Mouse (Mus musculus) cerebellum, adult (tissue): Measurements from ENCODE around the gene Smg5.
A peak's percentile ranks its signal among the peaks of the same experiment; 100 is the strongest.
"Not testable (repeated sequence)": the region's sequence is repeated elsewhere in the genome, so short reads cannot be mapped to it uniquely, and the experiment has no call there.

Experiments used
- ATAC-seq: cut with Nextera tagmentation; 2 replicates; pipeline ENCODE4 v1.9.2; 2017; ENCODE audit warnings: mild to moderate bottlenecking, moderate library complexity, mixed read lengths; ENCODE audit not compliant: insufficient number of reproducible peaks, low FRiP score, low TSS enrichment

The Smg5 gene

GRCm38 (mm10) chr3:88382383-88382782, 46.3 kb downstream of the Smg5 start:
- ATAC-seq: not testable (repeated sequence)

DNA sequence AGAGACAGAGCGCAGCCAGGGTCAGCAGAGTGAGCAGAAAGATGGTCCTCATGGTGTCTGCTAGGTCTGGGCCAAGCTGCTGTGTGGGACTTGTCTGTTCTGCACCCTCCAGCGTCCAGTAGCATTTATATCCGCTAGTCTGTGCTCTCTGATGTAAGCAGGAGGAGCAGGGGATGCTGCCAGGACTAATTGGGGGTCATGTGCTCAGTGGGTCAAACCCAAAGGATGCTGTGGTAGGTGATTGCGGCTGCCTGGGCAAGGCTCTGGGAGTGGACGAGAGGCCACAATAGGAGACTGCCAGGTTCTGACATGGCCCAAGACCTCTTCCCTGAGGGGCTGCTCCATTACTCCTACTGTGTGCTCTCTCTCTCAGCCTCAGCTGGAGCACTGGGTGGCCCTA, 48.3 kb downstream of the Smg5 start, which contains the start of gene Bglap:
Gene Bglap, minus strand, starts transcription at position 101 of the 400 bp plus-strand sequence.
- ATAC-seq: no peak

DNA sequence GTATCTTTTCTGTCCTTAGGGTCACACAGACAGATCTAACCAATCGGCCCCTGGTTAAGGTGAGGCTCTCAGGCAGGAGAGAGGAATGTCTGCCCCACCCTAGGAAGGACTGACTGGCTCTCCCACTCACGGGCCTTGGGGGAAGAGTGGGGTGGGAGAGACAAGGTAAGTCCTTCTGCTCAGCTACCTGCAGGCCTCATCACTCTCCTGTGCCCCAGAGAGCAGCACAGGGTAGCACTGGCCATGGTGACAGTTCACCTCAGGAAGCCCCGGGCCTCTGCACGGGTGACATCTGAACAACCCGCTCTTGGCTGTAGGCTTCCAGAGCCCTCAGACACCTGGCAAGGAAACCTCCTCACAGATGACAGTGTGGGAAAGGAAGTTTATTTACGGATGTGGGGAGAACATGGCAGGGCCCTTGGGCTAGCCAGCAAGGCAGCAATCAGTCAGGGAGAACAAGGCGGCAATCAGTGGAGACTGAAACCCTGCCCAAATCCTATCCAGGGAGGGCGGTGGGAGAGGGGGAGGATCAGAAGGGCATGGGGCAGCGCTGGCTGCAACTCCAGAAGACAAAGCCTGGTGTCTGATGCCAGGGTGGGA, 57.8 kb downstream of the Smg5 start:
- no peak for ATAC-seq

DNA sequence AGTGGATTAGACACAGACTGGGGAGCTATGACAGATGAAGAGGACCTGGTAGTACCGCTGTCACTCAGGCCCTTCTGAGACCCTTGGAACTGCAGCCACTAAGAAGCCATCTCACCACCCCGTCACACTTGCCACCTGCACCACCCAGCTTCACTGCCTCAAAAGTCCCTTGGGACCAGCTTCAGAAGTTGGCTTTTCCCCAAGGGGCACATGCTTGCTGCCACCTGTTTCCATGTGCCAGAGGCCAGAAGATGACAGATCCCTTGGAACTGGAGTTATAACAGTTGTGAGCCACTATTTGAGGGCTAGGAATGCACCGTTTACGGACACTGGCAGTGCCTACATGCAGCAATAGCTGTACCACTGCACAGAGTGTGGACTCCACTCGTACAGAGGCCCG, 59.2 kb downstream of the Smg5 start:
- ATAC-seq: no peak

- no peak for ATAC-seq
Measured at GRCm38 (mm10) chr3:88395742-88396141, 59.7 kb downstream of the Smg5 start.

- ATAC-seq: peak; percentile 84
Measured at GRCm38 (mm10) chr3:88398666-88399065, 62.6 kb downstream of the Smg5 start.

DNA sequence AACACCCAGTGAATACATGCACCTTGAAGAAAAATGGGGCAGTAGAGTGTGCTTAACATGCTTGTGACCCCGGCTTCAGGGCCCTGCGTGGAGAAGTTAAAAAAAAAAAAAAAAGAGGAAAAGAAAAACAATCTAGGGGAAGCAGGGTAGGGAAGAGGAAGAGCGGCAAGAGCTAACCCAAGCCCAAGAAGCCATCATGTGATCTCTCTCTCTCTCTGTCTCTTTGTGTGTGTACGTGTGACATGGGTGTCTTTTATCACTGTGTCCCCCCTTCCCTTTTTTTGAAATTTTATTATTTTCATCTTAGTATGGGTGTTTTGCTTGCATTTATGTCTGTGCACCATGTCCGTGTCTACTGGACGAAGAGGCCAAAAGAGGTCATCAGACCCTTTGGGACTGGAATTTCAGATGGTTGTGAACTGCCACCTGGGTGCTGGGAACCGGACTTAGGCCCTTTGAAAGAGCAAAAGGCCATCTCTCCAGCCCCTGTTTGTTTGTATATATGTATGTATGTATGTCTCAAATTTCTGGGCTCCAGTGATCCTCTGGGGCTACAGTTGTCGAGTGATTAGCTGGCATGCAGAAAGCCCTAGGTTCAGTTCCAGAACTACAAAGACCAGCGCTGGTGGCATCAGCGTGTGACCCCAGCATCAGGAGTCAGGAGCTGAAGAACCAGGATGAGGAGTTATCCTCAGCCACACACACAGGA, 67.6 kb downstream of the Smg5 start:
- ATAC-seq: no peak

- no peak for ATAC-seq
Measured at GRCm38 (mm10) chr3:88407090-88407489, 71.0 kb downstream of the Smg5 start.

DNA sequence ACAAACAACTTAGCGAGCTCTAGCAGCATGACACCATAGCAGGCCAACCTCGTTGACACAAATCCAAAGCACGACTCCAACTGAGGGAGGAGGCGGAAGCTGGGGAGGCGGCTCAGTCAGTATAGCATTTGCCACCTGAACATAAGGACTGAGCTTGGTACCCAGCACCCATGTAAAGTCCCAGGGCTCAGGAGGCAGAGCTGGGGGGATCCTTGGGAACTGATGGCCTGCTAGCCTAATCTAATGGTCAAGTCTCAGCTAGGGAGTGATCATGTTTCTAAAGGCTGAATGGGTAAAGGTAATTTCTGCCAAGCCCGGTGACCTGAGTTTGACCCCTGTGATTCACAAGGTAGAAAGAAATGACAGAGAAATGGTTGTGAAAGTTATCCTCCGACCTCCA, 71.5 kb downstream of the Smg5 start:
- ATAC-seq: no peak

DNA sequence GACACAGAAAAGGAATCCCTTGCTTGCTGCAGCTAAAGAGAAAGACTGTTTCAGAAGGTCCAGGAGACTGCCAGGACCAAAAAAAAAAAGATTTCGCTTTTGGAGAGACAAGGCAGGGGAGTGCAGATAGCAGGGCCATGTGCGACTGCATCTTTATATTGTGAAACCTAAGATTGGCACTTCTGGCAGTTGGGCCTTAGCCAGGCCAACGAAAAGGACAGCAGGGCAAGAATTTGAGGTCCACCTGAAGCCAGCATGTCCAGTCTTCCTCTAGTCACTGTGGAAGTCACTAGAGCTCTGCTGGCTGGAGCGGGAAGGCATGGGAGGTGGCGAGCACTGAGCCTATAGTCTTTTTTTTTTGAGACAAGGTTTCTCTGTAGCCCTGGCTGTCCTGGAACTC, 72.9 kb downstream of the Smg5 start:
- ATAC-seq: no peak

DNA sequence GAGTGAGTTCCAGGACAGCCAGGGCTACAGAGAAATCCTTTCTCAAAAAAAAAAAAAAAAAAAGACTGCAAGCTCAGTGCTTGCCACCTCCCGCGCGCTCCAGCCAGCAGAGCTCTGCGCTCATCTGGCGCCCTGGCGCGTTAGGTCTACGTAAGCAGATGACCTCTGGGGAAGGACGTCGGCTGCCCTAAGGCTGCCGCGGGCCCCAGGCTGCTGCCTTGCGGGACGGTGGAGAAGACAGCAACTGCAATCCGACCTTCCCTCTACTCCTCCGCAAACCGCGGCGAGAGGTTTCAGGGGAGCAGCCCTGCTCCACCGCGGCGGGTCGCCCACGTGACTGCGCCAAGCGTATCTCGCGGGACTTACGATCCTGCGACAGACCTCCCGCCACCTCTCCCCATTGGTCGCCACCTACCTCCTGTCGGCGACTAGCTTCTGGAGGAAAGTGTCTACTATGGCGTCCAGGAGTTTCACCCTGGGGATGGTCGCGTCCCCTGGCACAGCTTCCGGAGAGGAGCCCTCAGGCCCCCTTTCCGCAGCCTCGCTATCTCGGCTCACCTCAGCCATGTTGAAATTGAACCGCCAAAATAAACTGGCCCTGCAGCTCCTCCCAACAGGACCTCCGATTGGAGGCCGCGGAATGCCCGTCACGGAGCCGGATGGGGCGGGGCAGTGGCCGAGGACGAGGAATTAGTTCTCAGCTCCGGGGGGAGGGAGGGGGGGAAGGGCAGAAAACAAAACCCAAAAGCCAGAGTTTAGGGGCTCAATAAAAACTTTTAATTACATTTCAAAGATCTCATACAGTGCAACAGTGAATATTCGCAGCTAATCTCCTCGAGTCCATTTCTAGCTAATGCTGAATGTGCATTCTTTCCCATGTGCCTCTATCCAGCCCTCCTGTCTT, 73.9 kb downstream of the Smg5 start, which contains the start of gene Pmf1:
Gene Pmf1, minus strand, starts transcription at position 591 of the 904 bp plus-strand sequence.
- peak; percentile 79 for ATAC-seq

DNA sequence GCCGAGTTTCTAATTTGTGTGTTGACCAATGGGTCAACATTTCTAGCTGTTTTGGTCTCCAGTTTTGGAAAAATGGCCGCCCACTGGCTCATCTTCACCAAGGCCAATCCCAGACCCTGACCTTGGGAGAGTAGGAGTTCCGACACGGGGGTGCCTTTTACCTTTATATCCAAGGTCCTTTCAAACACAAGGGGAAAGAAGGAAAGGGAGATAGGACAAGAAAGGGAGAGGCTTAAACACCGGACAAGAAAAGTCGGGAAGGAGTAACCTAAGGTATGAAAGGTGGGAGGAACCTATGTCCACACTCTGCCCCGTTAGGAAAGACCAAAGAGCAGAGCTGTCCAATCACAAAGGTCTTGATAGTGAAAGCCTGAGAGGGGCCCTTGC, 74.6 kb downstream of the Smg5 start:
- no peak for ATAC-seq

- ATAC-seq: no peak
Measured at GRCm38 (mm10) chr3:88411681-88412080, 75.6 kb downstream of the Smg5 start.
